Mouse (Mus musculus): ENCODE measurements around the gene Spred1. TPM values are rescaled to one million over a fixed set of nuclear protein-coding genes. Genes with fewer than 3 reads are reported as not detected.

Gene Spred1
- 17.9 and 23.3 TPM in 2 replicates for total RNA-seq (2014; fragmentation: Nextera tagmentation)
- total RNA-seq (2017): 25.8 and 43.1 TPM in 2 replicates

DNA sequence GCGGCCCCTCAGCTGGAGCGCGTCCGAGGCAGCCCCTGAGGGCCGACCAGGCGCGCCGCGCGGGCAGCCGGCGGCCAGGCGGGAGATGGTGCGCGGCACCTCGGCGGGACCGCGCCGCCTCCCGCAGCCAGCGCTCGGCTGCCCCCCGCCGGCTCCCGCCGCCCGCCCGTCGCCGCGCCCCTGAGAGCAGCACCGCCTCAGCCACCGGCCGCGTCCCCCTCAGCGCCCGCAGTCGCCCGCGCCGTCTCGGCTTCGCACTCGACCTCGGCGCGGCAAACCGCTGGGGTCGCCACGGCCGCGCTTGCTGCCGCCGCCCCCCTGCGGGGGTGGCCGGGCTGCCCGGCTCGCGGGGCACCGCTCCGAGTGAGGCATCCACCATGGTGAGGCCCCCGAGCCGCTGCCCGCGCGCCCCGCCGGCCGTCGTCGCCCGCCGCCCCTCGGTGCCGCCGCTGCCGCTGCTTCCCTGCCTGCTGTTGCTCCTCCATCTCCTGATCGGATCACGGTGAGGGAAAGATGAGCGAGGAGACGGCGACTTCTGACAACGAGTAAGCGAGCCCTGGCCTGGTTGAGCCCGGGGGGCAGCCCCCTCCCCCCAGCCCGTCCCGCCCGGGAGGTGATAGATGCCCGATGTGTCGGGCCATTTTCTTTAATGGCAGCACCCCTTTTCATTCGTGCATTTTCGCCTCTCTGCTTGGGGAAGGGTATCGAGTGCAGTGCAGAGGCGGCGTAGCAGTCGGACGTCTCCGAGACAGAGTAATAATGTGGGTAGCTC is at the start of gene Spred1:
Gene Spred1 (plus strand): TSS at position 163 of the 772 bp plus-strand sequence.
- ATAC-seq (replicated peaks; ENCODE audit: low FRiP score, low TSS enrichment, poor library complexity, severe bottlenecking): no peak

DNA sequence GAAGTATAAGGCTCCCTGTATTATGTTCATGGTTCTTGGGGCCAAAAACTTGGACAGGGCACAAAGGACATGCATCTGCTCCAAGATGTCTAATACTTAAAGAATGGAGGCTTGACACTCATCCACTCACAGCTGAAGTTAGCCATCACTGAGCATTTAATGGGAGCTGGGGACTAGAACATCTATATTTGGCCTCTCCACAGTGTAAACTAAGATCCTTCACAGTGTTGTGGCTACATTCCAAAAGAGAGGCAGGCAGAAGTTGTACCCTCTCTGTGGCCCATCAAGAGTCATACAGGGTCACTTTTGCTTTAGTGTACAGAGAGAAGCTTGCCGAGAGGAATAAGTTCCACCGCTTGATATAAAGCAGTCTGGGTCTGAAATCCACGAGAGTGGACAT is 49.6 kb upstream of the Spred1 start:
- ATAC-seq (replicated peaks; ENCODE audit: low FRiP score, low TSS enrichment, poor library complexity, severe bottlenecking): no peak

DNA sequence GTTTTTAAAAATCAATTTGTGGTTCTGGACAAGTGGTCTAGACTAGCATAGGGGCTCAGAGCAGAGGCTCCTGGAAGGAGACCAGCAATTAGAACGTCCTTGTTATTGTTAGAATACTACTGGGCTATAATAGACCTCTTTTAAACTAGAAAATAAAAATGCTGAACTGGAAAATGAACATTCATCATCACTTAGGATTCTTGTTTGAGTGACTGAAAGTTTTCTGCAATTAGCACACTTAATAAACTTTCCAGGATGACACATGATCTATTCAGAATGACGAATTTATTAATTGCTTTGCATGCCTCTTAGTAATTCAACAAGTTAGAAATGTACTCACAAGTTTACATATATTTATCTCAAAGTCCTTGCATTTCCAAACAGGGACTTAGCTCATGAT is 42.5 kb upstream of the Spred1 start:
- no peak for ATAC-seq (replicated peaks; ENCODE audit: low FRiP score, low TSS enrichment, poor library complexity, severe bottlenecking)

DNA sequence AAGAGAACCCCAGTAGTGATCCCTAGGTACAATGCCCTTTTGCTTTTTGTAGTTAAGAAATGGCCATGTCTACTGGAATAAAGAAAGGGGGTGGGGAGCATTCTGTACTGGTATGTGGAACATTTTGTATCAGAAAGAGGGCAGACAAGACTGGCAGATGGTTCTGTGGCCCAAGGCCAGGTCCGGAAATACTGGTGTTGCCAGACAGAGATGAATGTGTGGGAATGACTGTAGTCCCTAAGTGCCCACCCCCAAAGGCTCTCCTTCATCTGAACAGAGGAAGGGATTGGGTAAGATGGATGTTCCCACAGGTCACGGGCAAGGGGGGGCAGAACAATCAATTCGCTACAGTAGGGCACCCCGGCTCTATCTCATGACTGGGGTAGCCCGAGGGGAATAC is 41.6 kb upstream of the Spred1 start:
- ATAC-seq (replicated peaks; ENCODE audit: low FRiP score, low TSS enrichment, poor library complexity, severe bottlenecking): no peak

DNA sequence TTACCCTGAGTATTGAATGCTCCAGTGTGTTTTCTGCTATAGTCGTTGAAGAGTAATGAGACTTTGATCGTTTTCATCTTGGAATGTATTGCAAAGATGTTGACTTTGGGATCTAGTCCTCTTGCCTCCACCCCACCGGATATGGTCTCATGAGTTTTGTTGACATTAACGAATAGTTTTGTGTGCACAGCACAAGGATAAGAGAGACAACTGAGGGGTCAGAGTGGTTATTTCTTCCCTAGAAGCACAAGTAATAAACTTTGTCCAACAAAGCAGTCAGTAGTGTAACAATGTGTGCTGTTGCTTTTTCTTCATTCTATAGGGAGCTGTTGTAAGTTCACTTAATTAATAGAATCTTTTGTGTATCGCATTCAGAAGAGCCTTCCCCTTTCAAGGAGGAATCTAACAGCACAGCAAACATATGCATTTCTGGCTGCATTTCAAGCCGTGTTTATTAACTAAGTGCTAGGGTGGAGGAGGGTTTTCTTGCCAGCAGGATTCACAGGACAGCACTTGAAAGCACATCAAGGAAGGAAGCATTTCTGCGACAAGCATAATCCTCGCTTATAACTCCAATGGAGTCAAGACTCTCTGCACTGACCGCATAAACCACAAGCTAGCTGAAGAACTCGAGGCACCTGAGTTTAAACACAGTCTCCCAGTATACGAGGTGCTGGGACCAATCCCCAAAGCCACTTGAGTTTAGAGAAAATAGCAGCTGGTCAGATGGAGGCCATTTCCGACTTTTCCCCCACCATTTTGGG is 35.0 kb upstream of the Spred1 start:
- ATAC-seq (replicated peaks; ENCODE audit: low FRiP score, low TSS enrichment, poor library complexity, severe bottlenecking): no peak

DNA sequence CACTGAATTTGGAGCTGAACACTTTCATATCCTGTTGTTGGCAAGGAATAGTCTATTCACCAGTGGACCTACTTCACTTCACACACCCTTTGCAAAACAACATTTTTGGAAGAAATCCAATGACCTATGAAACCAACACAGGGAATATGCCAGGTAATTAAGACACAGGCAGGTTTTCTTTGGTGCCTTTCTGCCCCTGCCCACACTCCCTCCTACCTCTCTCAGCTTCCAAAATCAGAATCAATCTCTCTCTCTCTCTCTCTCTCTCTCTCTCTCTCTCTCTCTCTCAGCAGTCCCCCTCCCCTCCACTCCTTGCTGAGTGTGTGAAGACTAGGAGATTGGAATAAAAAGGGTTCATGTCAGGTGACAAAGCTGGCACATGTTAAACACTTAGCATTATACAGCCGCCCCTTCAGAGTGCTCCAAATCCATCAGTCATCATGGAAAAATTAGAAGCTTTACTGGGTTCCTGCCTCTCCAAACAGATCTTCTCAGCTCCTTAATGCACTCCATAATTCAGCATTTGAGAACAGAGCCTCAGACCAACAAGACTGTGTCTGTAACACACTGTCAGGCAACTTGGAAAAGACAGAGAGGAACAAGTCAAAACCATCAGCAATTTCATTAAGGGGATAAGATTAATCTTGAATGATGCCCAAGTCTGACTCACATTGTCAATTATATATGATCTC is 34.3 kb upstream of the Spred1 start:
- ATAC-seq (replicated peaks; ENCODE audit: low FRiP score, low TSS enrichment, poor library complexity, severe bottlenecking): no peak

DNA sequence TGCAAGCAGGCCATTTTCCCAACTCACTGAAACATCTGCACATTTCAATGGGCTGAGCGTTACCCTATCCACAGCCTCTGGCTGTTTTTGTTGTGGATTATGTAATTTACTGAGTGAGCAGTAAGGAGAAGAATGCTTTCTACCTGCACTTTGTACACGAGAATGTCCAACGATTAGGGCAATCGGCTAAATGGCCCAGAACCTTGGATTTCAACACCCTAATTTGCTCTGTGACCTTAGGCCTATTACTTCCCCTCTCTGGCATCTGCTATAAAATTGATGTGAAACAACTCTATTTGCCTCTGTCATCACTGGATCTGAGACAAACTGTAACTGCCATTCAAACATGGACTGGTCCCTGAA is 33.7 kb upstream of the Spred1 start:
- ATAC-seq (replicated peaks; ENCODE audit: low FRiP score, low TSS enrichment, poor library complexity, severe bottlenecking): no peak

DNA sequence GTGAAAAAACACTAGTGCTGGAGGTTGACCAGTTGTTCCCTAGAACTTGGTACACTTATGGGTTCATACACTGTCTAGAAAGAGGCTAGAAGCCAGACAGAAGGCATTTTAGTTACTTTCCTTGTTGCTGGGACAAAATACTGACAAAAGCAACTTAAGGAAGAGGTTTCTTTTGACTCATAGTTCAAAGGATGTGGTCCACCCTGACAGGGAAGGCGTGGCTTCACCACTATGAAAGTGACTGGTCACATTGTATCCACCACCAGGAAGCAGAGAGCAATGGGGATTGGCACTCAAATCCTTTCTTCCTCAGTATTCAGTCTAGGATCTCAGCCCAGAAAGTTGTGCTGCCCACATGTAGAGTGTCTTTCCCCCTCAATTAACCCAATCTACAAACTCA is 31.7 kb upstream of the Spred1 start:
- ATAC-seq (replicated peaks; ENCODE audit: low FRiP score, low TSS enrichment, poor library complexity, severe bottlenecking): no peak

DNA sequence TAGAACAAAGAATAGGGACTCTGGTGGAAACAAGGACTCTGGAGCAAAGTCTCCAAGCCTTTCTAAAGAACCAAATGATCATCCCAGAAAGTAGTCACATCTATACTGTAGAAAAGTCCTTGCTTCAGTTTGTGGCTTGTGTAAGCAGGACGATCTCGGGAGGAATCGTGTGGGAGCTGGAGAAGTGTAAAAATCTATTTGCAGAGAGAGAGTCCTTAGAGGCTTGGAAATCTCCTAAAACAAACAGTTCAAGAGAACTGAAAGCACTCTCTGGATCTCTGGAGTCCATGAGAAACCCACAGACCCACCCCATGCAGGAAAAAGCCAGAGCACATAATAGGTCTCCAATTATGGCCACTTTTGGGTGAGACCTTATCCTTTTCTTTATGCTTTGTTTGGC is 31.1 kb upstream of the Spred1 start:
- no peak for ATAC-seq (replicated peaks; ENCODE audit: low FRiP score, low TSS enrichment, poor library complexity, severe bottlenecking)

DNA sequence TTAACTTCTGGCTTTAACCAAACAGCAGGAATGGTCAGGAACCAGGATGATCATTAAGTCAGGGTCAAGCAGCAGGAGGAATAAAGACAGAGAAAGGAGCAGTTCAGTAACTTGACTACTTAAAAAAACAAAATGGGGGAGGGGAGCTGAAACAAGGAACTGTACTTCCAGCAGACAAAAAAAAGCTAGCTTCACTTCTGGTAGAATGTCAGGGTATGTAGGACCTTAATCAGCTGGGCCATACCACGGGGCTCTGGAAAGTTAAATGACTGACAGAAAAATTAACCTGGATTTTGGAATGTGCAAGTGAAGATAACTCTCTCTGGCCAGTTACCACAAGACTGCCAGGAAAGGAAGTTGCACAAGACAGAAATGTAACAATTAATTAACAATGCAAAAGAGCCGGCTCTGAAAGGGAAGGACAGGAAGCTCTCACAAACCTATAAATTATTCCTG is 28.2 kb upstream of the Spred1 start:
- no peak for ATAC-seq (replicated peaks; ENCODE audit: low FRiP score, low TSS enrichment, poor library complexity, severe bottlenecking)

DNA sequence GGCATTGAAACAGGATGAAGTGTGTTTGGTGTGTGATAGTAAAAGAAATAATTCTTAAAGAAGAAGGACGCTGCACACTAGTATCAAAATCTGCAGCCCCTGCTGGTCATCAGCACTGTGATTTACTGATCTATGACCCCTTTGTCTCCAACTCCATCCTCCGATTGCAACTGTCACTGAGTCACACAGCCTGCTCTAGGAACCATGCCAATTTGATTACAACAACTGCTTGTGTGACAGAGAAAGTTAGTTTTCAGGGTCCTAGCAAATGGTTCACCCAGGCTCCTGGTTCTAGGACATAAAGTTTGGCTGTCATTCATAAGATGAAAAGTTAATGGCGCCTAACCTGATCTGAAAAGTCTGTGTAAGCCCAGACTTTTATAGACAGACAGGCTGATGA is 25.7 kb upstream of the Spred1 start:
- no peak for ATAC-seq (replicated peaks; ENCODE audit: low FRiP score, low TSS enrichment, poor library complexity, severe bottlenecking)

DNA sequence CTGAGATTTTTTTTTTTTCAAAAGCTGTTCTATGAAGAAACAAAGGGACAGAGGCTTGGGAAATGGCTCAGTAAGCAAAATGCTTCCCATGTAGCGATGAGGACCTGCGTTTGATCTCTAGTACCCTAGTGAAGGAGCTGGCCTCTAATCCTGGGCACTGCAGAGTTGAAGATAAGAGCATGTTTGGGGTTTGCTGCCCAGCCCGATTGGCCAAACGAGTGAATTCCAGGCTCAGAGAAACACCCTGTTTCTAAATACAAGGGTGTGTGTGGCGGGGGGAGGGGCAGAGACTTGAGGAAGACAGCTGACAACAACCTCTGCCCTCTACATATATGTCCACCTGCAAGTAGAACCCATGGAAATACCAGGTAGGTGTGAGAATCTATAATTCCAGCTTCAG is 23.9 kb upstream of the Spred1 start:
- peak; percentile 82 for ATAC-seq (replicated peaks; ENCODE audit: low FRiP score, low TSS enrichment, poor library complexity, severe bottlenecking)

DNA sequence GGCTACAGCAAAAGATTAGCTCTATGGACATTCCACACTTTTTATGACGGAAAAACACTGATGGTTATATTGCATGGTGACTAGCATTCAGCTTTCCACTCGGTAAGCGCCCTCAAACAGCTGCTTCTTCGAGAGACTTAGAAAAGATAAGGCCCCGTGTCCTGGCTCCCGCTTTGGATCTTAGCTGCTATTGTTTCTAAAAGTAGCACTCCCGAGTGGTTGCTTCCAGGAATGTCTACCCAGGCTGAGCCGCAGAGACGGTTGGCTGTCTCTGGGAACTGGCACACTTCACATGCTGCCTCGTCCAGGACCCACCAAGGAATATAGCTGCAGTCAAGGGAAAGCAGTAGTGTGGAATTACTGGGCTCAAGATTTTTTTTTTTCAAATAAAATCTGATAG is 21.9 kb upstream of the Spred1 start:
- no peak for ATAC-seq (replicated peaks; ENCODE audit: low FRiP score, low TSS enrichment, poor library complexity, severe bottlenecking)

DNA sequence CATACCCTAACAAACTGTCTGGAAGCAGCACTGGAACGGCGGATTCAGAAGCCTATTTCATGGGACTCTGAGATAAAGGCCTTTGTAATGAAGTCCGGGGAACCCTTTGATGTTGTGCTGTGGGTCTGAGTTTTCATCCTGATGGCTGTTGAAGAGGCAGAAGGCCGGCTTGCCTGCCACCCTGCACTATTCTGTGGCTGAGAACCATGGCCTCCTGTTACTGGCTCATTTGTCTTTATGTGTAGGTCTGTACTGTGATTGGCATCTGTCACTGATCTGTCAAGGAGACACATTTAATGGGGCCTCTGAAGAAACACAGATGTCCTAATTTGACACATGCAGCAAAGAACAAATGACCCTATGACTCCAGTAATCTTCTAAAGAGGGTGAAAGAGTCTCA is 17.7 kb upstream of the Spred1 start:
- no peak for ATAC-seq (replicated peaks; ENCODE audit: low FRiP score, low TSS enrichment, poor library complexity, severe bottlenecking)

DNA sequence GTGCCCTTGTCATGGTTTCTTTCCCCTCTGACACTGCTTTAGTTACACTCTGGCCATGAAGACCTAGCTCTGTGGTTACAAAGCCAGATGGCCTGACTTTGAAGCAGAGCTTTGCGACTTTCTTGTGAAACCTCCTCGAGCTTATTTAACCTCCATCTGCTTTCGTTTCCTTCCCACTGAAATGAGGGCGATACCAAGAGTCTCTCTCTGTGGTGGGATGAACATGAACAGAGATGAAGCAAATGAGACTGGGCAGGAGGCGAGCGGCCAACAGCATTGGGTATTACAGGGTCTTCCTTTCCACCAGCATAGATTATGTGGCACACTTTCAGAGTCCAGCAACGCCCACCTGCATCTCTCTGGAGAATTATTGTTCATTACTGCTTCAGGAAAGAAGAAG is 15.8 kb upstream of the Spred1 start:
- ATAC-seq (replicated peaks; ENCODE audit: low FRiP score, low TSS enrichment, poor library complexity, severe bottlenecking): no peak

DNA sequence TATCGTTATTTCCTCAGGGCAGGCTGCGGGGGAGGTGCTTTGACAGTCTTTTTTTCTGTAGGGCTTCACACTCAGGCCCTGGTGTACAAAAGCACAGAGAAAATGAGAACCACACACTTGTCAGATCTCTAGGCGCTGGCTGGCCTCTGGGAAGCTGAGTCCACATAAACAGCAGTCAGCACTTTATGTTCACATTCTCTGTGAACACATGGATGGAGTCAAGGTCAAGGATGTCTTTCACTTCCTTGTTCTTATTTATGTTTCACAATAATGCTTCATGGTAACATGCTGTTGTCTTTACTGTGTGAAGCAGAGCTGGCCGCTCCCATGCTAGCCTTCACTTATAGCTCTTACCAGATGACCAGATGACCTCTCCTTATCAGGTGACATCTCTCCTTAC is 13.1 kb upstream of the Spred1 start:
- no peak for ATAC-seq (replicated peaks; ENCODE audit: low FRiP score, low TSS enrichment, poor library complexity, severe bottlenecking)

DNA sequence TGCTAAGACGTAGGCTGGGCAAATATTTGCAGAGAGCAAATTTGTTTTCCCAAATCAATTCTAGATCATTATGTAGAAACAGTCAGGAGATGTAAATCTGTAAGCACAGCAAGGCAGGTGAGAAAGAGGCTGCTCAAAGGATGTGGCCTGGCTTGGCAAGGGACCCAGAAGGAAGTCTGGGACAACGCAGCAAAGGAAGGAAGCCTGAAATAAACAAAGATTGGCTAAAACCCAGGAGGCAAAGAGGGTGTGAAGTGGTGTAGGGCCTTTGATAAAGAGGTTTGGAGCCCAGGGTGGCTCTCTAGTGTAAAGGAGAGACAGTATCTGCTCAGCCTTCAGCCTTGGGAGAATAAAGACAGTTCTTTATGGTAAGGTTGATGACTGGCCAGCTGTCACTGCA is 11.9 kb upstream of the Spred1 start:
- no peak for ATAC-seq (replicated peaks; ENCODE audit: low FRiP score, low TSS enrichment, poor library complexity, severe bottlenecking)

DNA sequence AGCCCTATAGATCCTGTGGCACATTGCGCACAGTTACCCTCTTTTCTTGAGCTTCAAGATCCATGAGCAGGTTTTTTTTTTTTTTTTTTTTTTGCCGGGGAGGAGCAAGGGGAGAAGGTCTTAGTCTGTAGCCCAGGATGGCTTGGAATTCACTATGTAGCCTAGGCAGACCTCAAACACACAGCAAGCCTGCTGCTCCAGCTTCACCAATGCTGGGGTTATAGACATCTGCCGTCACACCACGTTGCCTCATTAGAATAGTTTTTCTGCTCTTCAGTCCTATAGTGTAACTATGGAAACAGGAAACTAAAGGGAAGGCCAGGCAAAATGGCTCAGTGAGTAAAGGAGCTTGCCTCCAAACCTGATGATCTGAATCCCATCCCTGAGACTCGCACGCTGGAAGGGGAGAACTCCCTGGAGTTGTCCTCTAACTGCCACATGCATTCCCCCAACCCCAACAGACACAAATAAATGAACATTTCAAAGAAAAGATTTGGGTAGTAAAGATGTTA is 10.8 kb upstream of the Spred1 start:
- no peak for ATAC-seq (replicated peaks; ENCODE audit: low FRiP score, low TSS enrichment, poor library complexity, severe bottlenecking)

DNA sequence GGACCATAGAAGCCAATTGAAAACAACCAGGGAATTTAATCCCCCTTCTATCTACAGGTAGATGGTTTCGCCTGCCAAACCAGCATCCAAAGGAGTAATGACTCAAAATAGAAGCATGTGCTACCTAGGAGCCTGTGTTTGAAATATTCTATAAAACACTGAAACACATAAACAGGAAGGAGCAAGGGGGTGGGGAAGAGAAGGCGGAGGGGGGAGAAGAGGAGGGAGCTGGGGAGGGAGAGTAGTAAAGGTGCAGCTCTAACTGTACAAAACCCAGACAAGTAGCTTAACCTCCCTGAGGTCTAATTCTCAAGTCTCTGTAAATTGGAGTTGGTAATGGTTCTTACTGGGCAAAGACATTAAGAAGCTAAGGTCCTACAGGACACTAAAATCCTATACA is 7.9 kb upstream of the Spred1 start:
- no peak for ATAC-seq (replicated peaks; ENCODE audit: low FRiP score, low TSS enrichment, poor library complexity, severe bottlenecking)

DNA sequence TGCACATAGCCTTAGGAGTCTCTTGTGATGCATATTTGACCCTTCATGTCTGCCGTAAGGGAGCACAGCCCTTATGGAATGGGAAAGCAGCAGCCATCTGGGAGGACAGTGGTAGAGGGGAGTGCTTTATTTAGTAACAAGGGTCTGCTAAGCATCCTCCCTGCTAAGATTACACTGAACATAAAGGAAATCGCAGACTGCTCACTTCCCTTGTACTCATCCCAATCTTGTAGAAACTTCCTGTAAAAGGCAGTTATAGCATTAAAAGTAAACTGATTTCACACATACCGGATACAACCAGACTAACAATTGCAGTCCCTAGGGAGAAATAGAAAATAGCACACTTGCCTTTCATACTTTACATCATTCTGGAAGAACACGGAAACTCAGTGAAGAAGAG is 7.4 kb upstream of the Spred1 start:
- no peak for ATAC-seq (replicated peaks; ENCODE audit: low FRiP score, low TSS enrichment, poor library complexity, severe bottlenecking)

Data from megakaryocyte-erythroid progenitor cell, adult 5-6 weeks (primary cell).